Mouse (Mus musculus) liver, embryonic 15.5 days (tissue): ENCODE results near the gene Ncor2. TPM values are rescaled to one million over a fixed set of nuclear protein-coding genes. Genes with fewer than 3 reads are reported as not detected.

Experiments used
- ATAC-seq: fragments of 200-750 bp; cut with Nextera tagmentation; 2 replicates; pipeline ENCODE4 v1.8.0; 2017; ENCODE audit warnings: moderate number of reproducible peaks, mild to moderate bottlenecking, moderate library complexity; ENCODE audit not compliant: insufficient read depth
- H3K27ac ChIP-seq: fragments of 300-500 bp; sonication (generic); replicated peaks from 2 replicates; pipeline ENCODE4 v1.5.1; 2015; ENCODE audit warnings: mild to moderate bottlenecking, inconsistent platforms
- H3K27me3 ChIP-seq: fragments of 300-500 bp; sonication (generic); 2 replicates; pipeline ENCODE4 v1.6.1; 2015; ENCODE audit warnings: mild to moderate bottlenecking, inconsistent platforms
- H3K36me3 ChIP-seq: fragments of 300-500 bp; sonication (generic); replicated peaks from 2 replicates; pipeline ENCODE4 v1.6.1; 2015; ENCODE audit warnings: moderate library complexity, mild to moderate bottlenecking, inconsistent platforms
- H3K4me1 ChIP-seq: fragments of 300-500 bp; sonication (generic); replicated peaks from 2 replicates; pipeline ENCODE4 v1.6.1; 2015; ENCODE audit warnings: inconsistent platforms
- H3K4me2 ChIP-seq: fragments of 300-500 bp; sonication (generic); 2 replicates; pipeline ENCODE4 v1.6.1; 2015; ENCODE audit warnings: moderate library complexity, mild to moderate bottlenecking, inconsistent platforms
- H3K4me3 ChIP-seq: fragments of 300-500 bp; sonication (generic); replicated peaks from 2 replicates; pipeline ENCODE4 v1.5.1; 2015; ENCODE audit warnings: mild to moderate bottlenecking, inconsistent platforms
- H3K9ac ChIP-seq: fragments of 300-500 bp; sonication (generic); 2 replicates; pipeline ENCODE4 v1.6.1; 2015; ENCODE audit warnings: moderate library complexity, mild to moderate bottlenecking, inconsistent platforms
- H3K9me3 ChIP-seq: fragments of 300-500 bp; sonication (generic); replicated peaks from 2 replicates; pipeline ENCODE4 v1.6.1; 2016; ENCODE audit warnings: inconsistent platforms
- WGBS: fragments of 180-500 bp; shearing (Covaris S2); methylation state at CpG from one replicate; pipeline ENCODE4 v1.1.7; 2015; ENCODE audit warnings: mixed read lengths; ENCODE audit not compliant: insufficient replicate concordance; 5-methylcytosine and 5-hydroxymethylcytosine counted together
- polyA plus RNA-seq: library from polyadenylated mRNA; unstranded; fragments of >200 nt; fragmentation: Nextera tagmentation; extraction: Ambion mirVana; gene quantifications from 2 replicates; pipeline ENCODE4 v1.2.1, GENCODE M21; 2015

The Ncor2 gene
- polyA plus RNA-seq, 1 experiment from 2014 or later: 3.8 TPM

GRCm38 (mm10) chr5:125070399-125070798 lies 108.6 kb downstream of the Ncor2 start:
- WGBS: 62% methylated on average over 2 of the region's 2 CpGs
- Histone ChIP-seq H3K4me1 (peaks cover 22% of the 10 kb centered on the region), H3K27ac (no peak overlapping the region), H3K36me3 (peaks cover 22% of the 10 kb centered on the region; the same call in 1 of the 2 replicates), H3K9ac (no peak overlapping the region), H3K4me3 (no peak overlapping the region), H3K4me2 (no peak overlapping the region), H3K9me3 (no peaks in the 10 kb centered on the region), H3K27me3 (no peaks in the 10 kb centered on the region)
- ATAC-seq: no peak

DNA sequence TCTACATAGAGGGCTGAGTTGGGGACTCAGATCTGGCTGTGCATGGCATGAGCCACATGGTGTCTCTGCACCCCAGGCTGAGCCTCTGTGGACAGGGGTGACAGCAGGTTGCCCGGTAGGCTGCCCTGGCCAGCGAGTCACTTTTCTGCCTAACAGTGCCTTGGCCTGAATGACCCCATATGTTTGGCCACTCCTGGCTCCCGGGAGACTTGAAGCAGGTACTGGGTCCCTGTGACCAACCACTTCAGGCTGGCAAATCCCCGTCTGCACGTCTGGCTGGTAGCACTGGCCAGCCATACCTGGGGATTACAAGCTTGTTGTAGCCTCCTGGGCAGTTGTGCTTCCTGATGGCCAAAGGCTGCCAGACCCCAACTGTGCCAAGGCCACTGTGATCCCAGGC lies 109.1 kb downstream of the Ncor2 start:
- Histone ChIP-seq H3K4me3 (no peak overlapping the region), H3K9me3 (no peaks in the 10 kb centered on the region), H3K9ac (no peak overlapping the region), H3K4me2 (no peak overlapping the region), H3K36me3 (peaks cover 23% of the 10 kb centered on the region; the same call in 1 of the 2 replicates), H3K4me1 (peaks cover 22% of the 10 kb centered on the region), H3K27me3 (no peaks in the 10 kb centered on the region), H3K27ac (no peak overlapping the region)
- ATAC-seq: no peak
- 64% methylated on average over 5 of the region's 5 CpGs for WGBS

- WGBS: 67% methylated on average over 5 of the region's 5 CpGs
Measured at GRCm38 (mm10) chr5:125069426-125069825, 109.6 kb downstream of the Ncor2 start.

GRCm38 (mm10) chr5:125068371-125068951 lies 110.6 kb downstream of the Ncor2 start:
- H3K27me3 ChIP-seq: no peaks in the 10 kb centered on the region
- H3K9ac ChIP-seq: no peak overlapping the region
- no peaks in the 10 kb centered on the region for H3K9me3 ChIP-seq
- peaks cover 29% of the 10 kb centered on the region; the same call in 1 of the 2 replicates for H3K36me3 ChIP-seq
- H3K4me3 ChIP-seq: no peak overlapping the region
- no peak overlapping the region for H3K4me2 ChIP-seq
- WGBS: 72% methylated on average over 16 of the region's 16 CpGs
- peaks cover 11% of the 10 kb centered on the region for H3K4me1 ChIP-seq
- no peak overlapping the region for H3K27ac ChIP-seq
- ATAC-seq: no peak

More at GRCm38 (mm10) chr5:125069426-125069825, 109.6 kb downstream of the Ncor2 start:
- no peak overlapping the region for H3K27ac ChIP-seq
- H3K4me3 ChIP-seq: no peak overlapping the region
- no peaks in the 10 kb centered on the region for H3K27me3 ChIP-seq
- H3K9me3 ChIP-seq: no peaks in the 10 kb centered on the region
- peaks cover 25% of the 10 kb centered on the region; the same call in 1 of the 2 replicates for H3K36me3 ChIP-seq
- H3K4me1 ChIP-seq: peaks cover 18% of the 10 kb centered on the region
- no peak for ATAC-seq
- no peak overlapping the region for H3K4me2 ChIP-seq
- no peak overlapping the region for H3K9ac ChIP-seq

DNA sequence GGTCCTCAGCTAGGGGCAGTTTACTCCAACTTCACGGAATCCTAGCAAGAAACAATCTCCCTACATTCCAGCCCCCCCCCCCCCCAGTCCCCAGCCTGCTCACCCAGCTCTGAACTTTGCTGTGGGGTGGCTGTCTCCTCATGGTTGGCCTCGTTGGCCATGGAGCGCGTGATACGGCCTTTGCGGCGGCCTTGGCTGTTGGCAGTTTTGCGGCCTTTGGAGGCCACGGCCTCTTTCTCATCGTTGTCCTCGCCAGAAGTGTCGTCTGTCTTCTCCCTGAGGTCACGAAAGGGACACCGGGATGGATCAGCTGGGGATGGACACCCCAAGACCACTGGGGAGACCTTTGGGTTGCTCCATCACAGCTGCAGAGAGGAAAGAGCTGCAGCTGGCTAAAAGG lies 111.3 kb downstream of the Ncor2 start:
- Histone ChIP-seq H3K27me3 (no peaks in the 10 kb centered on the region), H3K4me2 (no peak overlapping the region), H3K36me3 (peaks cover 29% of the 10 kb centered on the region; the same call in 1 of the 2 replicates), H3K27ac (no peak overlapping the region), H3K9me3 (no peaks in the 10 kb centered on the region), H3K9ac (no peak overlapping the region), H3K4me3 (no peak overlapping the region), H3K4me1 (peaks cover 7% of the 10 kb centered on the region)
- no peak for ATAC-seq
- WGBS: 85% methylated on average over 14 of the region's 14 CpGs

DNA sequence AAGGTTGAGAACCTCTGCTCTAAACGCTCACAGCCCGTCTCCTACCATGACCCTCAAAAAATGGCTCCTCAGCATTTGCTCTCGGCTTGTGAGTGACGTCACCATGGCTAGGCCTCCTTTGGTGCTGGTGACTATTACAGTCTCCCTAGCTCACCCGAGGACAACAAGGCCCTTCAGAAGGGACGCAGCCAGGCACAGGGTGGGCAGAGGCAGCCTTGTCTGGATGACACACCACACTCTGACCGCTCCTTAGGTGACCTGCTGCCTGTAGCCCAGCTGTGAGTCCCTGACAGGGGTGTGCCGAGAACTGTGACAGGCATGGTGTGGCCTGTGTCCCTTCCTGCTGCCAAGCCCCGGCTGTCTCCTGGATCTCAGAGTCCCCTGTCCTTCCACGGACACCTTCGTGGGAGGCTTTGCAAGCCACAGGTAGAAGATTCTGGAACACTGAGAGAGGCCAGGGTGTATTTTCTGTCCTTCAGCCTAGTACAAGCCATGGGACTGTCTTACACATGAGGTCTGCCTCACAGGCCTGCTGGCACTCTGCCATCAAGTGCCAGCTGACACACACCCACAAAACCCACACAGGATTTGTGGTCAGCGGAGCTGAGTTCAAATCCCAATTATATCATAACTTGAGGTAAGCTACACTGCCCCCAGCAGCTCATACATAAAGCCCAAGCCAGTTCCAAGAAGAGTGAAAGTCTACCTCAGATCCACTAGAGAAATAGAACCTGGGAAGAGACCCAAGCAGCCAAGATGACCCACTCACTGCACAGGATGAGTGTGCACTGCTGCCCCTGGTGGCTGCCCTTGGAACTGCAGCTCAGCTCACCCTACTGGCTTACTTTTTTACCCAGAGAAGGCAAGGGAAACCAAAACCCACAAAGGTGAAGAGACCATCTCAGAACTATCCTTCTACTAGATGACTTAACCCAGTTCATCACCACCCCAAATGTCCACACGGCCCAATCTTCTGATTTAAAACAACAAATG lies 112.2 kb downstream of the Ncor2 start:
- 79% methylated on average over 13 of the region's 13 CpGs for WGBS
- no peak overlapping the region for H3K27ac ChIP-seq
- ATAC-seq: no peak

DNA sequence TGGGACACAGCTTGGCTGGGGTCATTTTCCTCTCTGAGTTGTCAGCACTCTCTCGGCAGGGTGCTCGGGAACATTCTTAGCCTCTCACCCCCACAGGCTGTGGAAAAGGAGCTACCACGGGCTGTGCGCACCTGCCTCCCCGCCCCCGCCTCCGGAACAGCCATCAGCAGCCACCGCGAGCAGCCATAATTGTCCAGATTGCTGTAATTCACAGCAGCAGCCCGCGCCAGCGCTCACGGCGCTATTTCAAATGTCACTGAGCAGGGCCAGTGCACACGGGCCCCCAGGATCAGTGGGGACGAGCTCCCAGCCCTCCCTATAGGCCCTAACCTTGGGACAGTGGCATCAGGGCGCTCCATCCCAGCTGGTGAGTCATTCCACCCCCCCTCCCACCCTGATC lies 116.0 kb downstream of the Ncor2 start:
- no peak overlapping the region for H3K9ac ChIP-seq
- H3K27me3 ChIP-seq: peaks cover 23% of the 10 kb centered on the region
- peaks cover 25% of the 10 kb centered on the region; the same call in 1 of the 2 replicates for H3K36me3 ChIP-seq
- no peak overlapping the region for H3K4me3 ChIP-seq
- 79% methylated on average over 17 of the region's 17 CpGs for WGBS
- ATAC-seq: no peak
- no peak overlapping the region for H3K27ac ChIP-seq
- no peaks in the 10 kb centered on the region for H3K9me3 ChIP-seq
- peaks cover 17% of the 10 kb centered on the region for H3K4me1 ChIP-seq
- no peak overlapping the region for H3K4me2 ChIP-seq

More for the DNA sequence above, 112.2 kb downstream of the Ncor2 start:
- H3K4me1 ChIP-seq: no peaks in the 10 kb centered on the region; the same call in 1 of the 2 replicates
- no peak overlapping the region for H3K4me3 ChIP-seq
- H3K27me3 ChIP-seq: no peaks in the 10 kb centered on the region
- H3K9me3 ChIP-seq: no peaks in the 10 kb centered on the region
- H3K36me3 ChIP-seq: peaks cover 29% of the 10 kb centered on the region; the same call in 1 of the 2 replicates
- no peak overlapping the region for H3K9ac ChIP-seq
- H3K4me2 ChIP-seq: no peak overlapping the region

GRCm38 (mm10) chr5:125058267-125058668 lies 120.8 kb downstream of the Ncor2 start:
- H3K4me3 ChIP-seq: peak overlapping the region; percentile 43
- WGBS: under 1% methylated on average over 28 of the region's 29 CpGs
- no peak for ATAC-seq
- peak overlapping the region; percentile 58 for H3K4me2 ChIP-seq
- H3K9me3 ChIP-seq: no peaks in the 10 kb centered on the region
- peaks cover 64% of the 10 kb centered on the region for H3K4me1 ChIP-seq
- peaks cover 39% of the 10 kb centered on the region for H3K27me3 ChIP-seq
- peak overlapping the region; percentile 38; the same call in 1 of the 2 replicates for H3K27ac ChIP-seq
- H3K36me3 ChIP-seq: peaks cover 3% of the 10 kb centered on the region; the same call in 1 of the 2 replicates
- H3K9ac ChIP-seq: no peak overlapping the region

GRCm38 (mm10) chr5:125057555-125058266 lies 121.3 kb downstream of the Ncor2 start:
- H3K4me2 ChIP-seq: peak overlapping the region; percentile 58
- no peak for ATAC-seq
- peaks cover 70% of the 10 kb centered on the region for H3K4me1 ChIP-seq
- no peak overlapping the region for H3K9ac ChIP-seq
- peak overlapping the region; percentile 38; the same call in 1 of the 2 replicates for H3K27ac ChIP-seq
- 22% methylated on average over 29 of the region's 29 CpGs for WGBS
- peaks cover 39% of the 10 kb centered on the region for H3K27me3 ChIP-seq
- H3K9me3 ChIP-seq: no peaks in the 10 kb centered on the region
- peak overlapping the region; percentile 43 for H3K4me3 ChIP-seq
- peaks cover 3% of the 10 kb centered on the region; the same call in 1 of the 2 replicates for H3K36me3 ChIP-seq

GRCm38 (mm10) chr5:125056696-125057554 lies 122.1 kb downstream of the Ncor2 start:
- Histone ChIP-seq H3K27ac (no peak overlapping the region), H3K4me3 (peak overlapping the region; percentile 43), H3K9ac (no peak overlapping the region), H3K4me1 (peaks cover 77% of the 10 kb centered on the region), H3K9me3 (no peaks in the 10 kb centered on the region), H3K4me2 (peak overlapping the region; percentile 58), H3K36me3 (peaks cover 3% of the 10 kb centered on the region; the same call in 1 of the 2 replicates), H3K27me3 (peaks cover 39% of the 10 kb centered on the region)
- 23% methylated on average over 19 of the region's 19 CpGs for WGBS
- ATAC-seq: no peak
